Mouse (Mus musculus): Measurements from ENCODE around the gene RPS10-NUDT3.
"Not testable (repeated sequence)": the region's sequence is repeated elsewhere in the genome, so short reads cannot be mapped to it uniquely, and the experiment has no call there.

The RPS10-NUDT3 gene

GRCm38 (mm10) chr17:27639851-27640250 lies 4.8 kb upstream of the RPS10-NUDT3 start:
- DNase-seq, result not testable (repeated sequence)

GRCm38 (mm10) chr17:27638921-27639332 lies 3.9 kb upstream of the RPS10-NUDT3 start:
- no peak for DNase-seq

GRCm38 (mm10) chr17:27637333-27637732 lies 2.3 kb upstream of the RPS10-NUDT3 start:
- no peak for DNase-seq

- no peak for DNase-seq
These were observed 1.4 kb upstream of the RPS10-NUDT3 start, which contains the start of gene Rps10 for GRCm38 (mm10) chr17:27636132-27637020. Rps10 (minus strand) TSS chr17:27636669.

- not testable (repeated sequence) for DNase-seq
These were observed 517 bp upstream of the RPS10-NUDT3 start for GRCm38 (mm10) chr17:27635575-27635903.

GRCm38 (mm10) chr17:27629249-27630020 lies 5.6 kb downstream of the RPS10-NUDT3 start:
- DNase-seq, result peak; percentile 80 to 85

GRCm38 (mm10) chr17:27628376-27628775 lies 6.6 kb downstream of the RPS10-NUDT3 start:
- DNase-seq, result no peak

GRCm38 (mm10) chr17:27627451-27627850 lies 7.6 kb downstream of the RPS10-NUDT3 start:
- DNase-seq, result no peak

GRCm38 (mm10) chr17:27626681-27627080 lies 8.3 kb downstream of the RPS10-NUDT3 start:
- DNase-seq, result no peak

- no peak for DNase-seq
These were observed 9.4 kb downstream of the RPS10-NUDT3 start for GRCm38 (mm10) chr17:27625455-27626251.

GRCm38 (mm10) chr17:27623360-27624326 lies 11.4 kb downstream of the RPS10-NUDT3 start, which contains the start of gene Nudt3:
Nudt3 (minus strand) TSS chr17:27623495.
- DNase-seq, result peak; percentile 93 to 95

- peak; percentile 54 to 60 for DNase-seq
These were observed 12.2 kb downstream of the RPS10-NUDT3 start for GRCm38 (mm10) chr17:27622611-27623359.

- peak in 1 of 2 experiments; percentile 37 for DNase-seq
These were observed 13.1 kb downstream of the RPS10-NUDT3 start for GRCm38 (mm10) chr17:27621705-27622531.

GRCm38 (mm10) chr17:27621161-27621560 lies 13.9 kb downstream of the RPS10-NUDT3 start:
- no peak for DNase-seq

GRCm38 (mm10) chr17:27615388-27615787 lies 19.6 kb downstream of the RPS10-NUDT3 start:
- DNase-seq, result no peak

GRCm38 (mm10) chr17:27613016-27613415 lies 22.0 kb downstream of the RPS10-NUDT3 start:
- DNase-seq, result no peak

GRCm38 (mm10) chr17:27611994-27612393 lies 23.0 kb downstream of the RPS10-NUDT3 start:
- DNase-seq, result no peak

GRCm38 (mm10) chr17:27611519-27611884 lies 23.5 kb downstream of the RPS10-NUDT3 start:
- no peak for DNase-seq

GRCm38 (mm10) chr17:27610679-27611518 lies 24.1 kb downstream of the RPS10-NUDT3 start:
- no peak for DNase-seq

All from lung, postnatal 4 days (tissue).